Mouse (Mus musculus) heart, postnatal 36 days (tissue): ENCODE data around the gene Slc25a4. TPM values are rescaled to one million over a fixed set of nuclear protein-coding genes. Genes with fewer than 3 reads are reported as not detected.

ENCODE experiments used
- DNase-seq, 2 experiments: peaks; one replicate each; pipeline ENCODE4 v3.0.0; 2021 to 2022
- intact Hi-C: fragments of 180-260 bp; cut with DNase I; formaldehyde crosslinking; loops from one replicate; pipeline ENCODE4 v1.15.1; 2025
- microRNA-seq, 2 experiments: library from miRNA; unstranded; fragments of <30 nt; microRNA quantifications; one replicate each; pipeline ENCODE4 v1.2.0; 2021; ENCODE audit warnings: borderline number of aligned reads in 2 of 2
- total RNA-seq, 2 experiments: library from RNA; stranded (reverse); gene quantifications; 2 replicates each; pipeline ENCODE4 v1.2.3; 2021

Slc25a4 gene
- total RNA-seq, 2 experiments from 2014 or later: 5,098 to 5,396 TPM

DNA sequence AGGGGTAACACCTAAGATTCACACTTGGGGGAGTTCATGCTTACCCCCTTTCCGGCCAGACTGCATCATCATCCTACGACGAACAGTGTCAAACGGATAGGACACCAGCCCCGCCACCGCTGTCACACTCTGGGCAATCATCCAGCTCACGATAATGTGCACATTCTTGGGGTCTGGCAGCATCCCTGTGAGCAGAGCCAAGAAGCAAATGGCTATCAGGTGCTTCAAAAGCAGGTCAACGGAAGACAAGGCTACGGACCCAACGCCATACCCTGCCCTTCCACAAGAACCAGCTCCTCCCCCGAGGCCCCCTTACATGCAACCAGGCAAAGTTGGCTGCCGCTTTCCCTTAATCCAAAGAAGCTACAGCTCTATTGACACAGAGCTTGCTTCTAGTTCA, 2.7 kb downstream of the Slc25a4 start:
- intact Hi-C loops: no loop called here
- DNase-seq: peak; percentile 64 to 71

DNA sequence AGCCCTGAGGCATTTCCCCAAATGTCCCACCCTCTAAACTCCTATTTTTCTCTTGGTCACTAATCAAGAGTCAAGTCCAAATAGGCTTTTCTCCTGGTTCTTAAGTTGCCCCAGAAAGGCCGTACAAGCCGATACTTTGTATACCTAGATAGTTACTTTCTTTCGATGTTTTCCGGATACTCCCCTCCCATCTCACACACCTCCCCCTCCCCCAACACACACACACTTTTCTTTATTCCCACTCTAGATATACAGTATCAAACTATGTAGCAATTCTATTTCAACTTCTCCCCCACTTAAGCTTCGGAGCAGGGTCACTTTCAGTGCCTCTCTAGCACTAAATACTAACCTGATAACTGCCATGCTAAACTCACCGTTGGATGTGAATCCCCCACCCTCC, 5.0 kb downstream of the Slc25a4 start:
- no peak for DNase-seq
- intact Hi-C loops: no loop called here

DNA sequence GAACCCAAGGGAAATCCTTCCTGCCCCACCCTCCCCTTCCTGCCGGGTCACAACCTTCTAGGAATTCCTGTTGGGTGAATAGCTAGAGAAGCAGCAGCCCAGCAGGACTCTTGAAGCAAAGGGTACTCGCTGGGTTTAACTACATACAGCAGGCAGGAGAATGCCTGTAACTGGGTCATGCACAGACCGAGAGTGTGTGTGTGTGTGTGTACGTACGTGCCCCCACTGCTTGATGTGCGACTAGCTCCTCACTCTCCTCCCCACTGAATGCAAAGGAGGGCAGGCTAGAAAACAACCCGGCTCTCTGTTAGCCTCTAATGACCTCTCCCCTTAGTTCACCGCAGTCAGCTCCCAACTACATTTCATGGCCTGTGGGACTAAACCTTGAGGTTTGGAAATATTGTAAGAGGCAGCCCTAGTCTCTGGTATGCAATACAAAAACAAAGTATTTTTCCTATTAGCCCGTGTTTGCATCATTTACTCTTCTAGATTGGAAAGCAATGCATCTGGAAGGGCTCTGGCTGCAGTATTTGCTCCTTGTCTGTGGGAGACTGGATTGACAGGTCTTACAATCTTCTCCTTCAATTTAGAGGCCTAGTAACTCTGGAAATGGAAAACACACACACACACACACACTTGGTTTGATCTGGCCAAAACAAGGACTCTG, 6.0 kb downstream of the Slc25a4 start:
- intact Hi-C loops: no loop called here
- no peak for DNase-seq

DNA sequence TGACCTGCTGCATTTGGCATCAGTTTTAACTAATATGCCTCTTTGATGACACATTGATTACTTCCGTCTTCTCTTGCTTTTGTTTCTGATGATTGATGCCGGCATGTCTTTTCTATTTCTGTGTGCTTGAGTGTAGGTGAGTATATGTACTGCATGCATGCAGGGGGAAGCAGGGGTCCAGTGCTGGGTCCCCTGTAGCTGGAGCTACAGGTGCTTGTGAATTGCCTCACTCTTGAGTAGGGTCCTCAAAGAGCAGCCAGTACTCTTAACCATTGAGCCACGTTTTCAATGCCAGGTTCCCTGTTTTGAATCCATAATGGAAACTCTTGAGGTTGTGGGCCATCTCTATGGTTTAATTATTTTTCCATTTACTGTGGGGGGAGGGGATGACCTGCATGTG, 6.8 kb downstream of the Slc25a4 start:
- intact Hi-C loops: no loop called here
- peak in 1 of 2 experiments; percentile 43 for DNase-seq

DNA sequence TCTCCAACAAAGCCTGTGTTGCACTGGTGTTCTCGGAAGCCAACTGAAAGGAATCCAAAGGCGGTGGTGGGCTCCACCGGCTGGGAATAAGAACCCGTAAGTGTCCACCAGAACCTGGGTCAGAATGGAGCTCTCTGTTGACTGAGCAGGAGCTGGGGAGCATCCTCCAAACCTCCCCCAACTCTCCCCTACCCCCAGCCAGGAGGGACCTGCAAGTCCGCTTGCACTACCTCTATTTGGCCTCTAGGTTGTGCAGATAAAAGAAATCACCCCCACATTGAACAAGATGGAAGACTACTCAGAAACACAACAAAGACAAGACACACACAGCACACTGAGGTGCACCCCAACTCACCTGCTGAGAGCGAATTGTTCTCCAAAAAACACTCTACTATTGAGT, 8.7 kb downstream of the Slc25a4 start:
- intact Hi-C loops: no loop called here
- DNase-seq: no peak

DNA sequence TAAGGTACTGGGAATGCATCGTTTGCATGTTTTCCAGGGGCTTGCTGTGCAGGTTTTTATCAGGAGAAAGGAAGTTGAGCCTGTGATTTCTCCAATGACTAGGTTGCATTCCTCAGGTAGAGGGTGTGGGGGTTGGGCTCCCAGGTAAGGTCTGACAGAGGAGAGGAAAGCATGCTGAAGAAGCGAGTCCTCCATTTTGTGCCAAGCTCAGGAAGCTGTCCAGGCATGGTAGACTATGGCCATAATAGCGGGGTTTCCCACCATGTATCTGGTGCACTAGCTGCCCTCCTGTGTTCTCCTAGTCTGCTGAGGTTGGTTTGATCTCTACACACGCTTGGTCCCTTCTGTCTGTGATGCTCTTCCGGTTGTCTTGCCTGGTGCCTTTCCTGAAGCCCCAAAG, 13.4 kb downstream of the Slc25a4 start:
- intact Hi-C loops: no loop called here
- no peak for DNase-seq

DNA sequence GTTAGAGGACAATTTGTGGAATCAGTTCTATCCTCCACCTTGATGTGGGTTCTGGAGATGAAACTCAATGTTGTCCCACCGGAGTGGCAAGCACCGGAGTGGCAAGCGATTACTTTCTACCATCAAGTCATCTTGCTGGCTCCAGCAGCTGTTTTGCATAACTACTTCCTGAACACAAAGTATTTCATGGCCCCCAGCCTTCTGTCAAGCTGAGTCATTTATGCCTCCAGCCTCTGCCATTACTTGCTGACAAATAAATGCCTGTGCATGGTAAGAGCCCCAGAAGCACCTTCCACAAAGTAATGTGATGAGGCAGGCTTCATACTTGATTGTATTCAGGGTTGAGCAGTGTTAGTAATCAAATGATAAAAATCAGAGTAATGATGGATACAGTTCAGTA, 14.2 kb downstream of the Slc25a4 start:
- intact Hi-C loops: no loop called here
- no peak for DNase-seq

DNA sequence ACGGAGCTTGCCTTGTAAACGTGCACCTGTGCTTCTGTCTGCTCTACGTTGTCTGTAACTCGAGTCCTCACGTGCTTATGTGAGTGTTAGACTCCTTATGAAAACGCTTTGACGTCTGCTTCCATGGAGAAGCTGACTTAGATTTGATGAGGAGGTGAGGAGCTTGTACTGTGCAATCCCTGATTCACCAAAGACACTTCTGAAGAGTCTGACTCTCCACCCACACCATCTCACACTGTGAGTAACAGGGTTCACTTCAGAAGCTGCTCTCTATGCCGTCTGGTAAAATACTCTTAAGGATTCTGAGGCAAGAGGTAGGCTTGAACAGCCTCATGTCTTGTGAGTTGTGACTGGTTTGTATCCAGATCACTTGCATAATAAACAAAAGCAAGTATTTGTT, 18.0 kb downstream of the Slc25a4 start:
- DNase-seq: no peak
- intact Hi-C loops: no loop called here

DNA sequence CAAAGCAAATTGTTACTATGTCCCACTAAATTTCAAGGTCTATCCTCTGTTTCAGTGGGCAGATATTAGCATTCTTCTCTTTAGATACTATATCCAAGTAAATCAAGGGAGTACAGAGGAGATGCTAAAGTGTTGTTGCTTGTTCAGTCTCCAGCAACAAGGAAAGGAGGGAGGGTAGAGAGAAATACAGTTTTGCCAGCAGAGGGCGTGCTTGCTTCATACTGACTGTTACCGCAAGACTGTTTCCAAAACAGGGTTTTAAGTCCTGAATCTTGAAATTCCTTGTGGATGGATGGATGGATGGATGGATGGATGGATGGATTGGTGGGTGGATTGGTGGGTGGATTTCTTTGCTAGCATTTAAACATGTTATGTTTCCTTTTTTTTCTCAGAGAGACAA, 25.7 kb downstream of the Slc25a4 start:
- DNase-seq: peak; percentile 65 to 67
- intact Hi-C loops: loop anchor here (1.0 to 10.0 kb wide), 4 partner anchors 21 to 359 kb away; no protein-coding TSS in a partner anchor

DNA sequence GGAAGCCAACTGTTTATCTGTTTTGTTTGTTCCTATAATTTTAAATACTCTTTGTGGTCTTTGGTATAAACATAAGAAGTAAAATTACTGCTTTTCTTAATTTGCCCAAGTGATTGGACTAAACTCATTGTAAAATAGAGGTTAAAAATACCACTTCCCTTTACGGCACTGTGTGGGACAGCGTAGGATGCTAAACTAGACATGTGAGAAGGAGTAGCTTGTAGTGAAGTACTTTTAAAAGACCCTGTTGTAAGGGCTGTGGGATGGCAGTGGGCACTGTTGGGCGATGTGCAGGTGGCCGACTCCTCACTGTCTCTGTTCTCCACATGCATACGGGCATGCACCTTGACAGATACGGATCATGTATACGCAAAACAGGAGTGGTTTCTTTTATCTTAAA, 30.9 kb downstream of the Slc25a4 start:
- intact Hi-C loops: loop anchor here (5.0 to 10.0 kb wide), 2 partner anchors 102 to 365 kb away; no protein-coding TSS in a partner anchor

DNA sequence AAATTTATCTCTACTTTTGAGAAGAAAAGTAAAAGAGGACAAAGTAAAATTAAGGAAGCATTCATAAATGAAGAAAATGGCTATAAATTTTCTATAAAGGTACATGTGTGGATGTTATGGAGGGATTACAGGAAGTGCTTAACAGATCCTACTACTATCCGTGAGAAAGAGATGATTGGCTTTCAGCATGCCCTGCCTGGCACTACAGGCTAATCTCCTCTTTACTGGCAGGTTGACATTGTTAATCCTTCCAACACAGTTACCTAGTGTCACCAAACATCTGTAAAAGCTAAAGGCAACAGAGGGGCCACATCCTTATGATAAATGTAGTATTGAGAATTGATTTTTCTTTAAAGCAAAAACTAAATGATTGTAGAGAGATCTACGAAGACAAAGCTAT, 37.4 kb downstream of the Slc25a4 start:
- intact Hi-C loops: no loop called here
- no peak for DNase-seq

More for the DNA sequence above, 30.9 kb downstream of the Slc25a4 start:
- no peak for DNase-seq

DNA sequence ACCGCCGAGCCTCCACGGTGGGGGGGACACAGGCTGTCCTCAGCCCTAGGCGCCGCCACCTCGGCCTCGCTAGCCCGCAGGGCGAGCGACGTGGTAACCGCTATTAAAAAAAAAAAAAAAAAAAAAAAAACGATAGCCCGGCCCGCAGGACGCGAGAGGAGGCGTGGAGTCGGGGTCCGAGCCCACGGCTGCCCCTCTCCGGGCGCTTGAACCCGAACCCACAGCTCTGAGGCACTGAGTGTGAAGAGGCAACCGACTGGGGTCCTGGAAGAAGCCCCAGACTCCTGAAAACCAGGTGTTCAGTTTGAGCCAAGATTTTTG, 47.3 kb downstream of the Slc25a4 start:
- intact Hi-C loops: loop anchor here (2.0 to 5.0 kb wide), 2 partner anchors 21 to 112 kb away; no protein-coding TSS in a partner anchor
- no peak for DNase-seq

DNA sequence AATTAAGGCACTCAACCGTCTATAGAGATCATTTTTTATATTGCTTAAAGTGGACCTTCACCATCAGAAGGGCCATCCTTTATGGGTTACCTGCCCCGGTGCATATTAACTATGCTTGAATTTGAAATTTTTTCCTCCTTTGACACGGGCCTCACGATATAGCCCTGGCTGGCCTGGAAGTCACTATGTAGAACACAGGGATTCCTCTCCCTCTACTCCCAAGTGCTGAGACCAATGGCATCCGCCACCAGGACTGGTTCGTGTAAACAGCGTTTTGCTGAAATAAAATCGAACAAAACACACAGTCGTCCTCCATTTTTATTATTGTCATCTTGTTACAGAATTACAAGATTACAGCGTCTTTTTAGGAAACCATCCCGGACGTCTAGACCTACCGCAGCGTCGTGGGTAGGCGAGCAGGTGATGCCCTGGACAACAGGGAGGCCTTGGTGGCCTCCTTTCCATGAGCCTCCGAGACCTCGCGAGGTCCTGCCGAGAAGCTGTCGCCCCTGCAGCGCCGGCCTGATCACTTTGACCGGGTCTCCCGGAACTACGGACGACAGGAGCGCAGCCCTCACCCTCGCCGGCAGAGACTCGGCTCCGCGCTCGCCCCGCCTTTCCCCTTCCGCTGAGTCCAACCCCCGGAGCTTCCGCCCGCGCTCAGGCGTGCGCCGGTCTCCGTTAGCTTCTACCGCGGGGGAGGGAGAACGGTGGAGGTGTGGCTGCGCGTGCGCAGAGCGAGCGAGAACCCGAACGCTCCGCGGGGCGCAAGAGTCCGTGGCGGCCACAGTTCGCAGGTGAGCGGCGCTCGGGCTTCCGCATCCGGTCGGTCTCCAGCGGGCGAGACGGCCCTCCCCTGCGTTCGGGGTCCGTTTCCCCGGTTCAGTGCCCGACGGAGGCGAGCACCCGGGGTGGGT, 47.9 kb downstream of the Slc25a4 start:
- intact Hi-C loops: loop anchor here (5.0 kb wide), 1 partner anchor 111 kb away; no protein-coding TSS in a partner anchor
- DNase-seq: peak; percentile 95 to 98

Small RNA genes lying within 50 kb of the gene (microRNA-seq; reads per million reads assigned to microRNA genes)
- gene Gm23812: 0 reads per million in 2 experiments

Other genes starting within 250 kb of the Slc25a4 start
- under 1 TPM; 0.33 to 0.50 TPM for gene 1700029J07Rik, start 236.0 kb downstream of the Slc25a4 start, total RNA-seq
- gene Ufsp2, start 235.8 kb downstream of the Slc25a4 start, total RNA-seq: 10 to 100 TPM; 30.9 to 32.4 TPM
- gene Lrp2bp, start 212.0 kb downstream of the Slc25a4 start, total RNA-seq: under 1 TPM; 0.57 to 0.69 TPM
- gene Ankrd37, start 205.6 kb downstream of the Slc25a4 start, total RNA-seq: 10 to 100 TPM in 1 of 2 experiments, 1 to 10 TPM in 1; 5.3 to 13.4 TPM
- 10 to 100 TPM; 11.2 to 13.3 TPM for gene Cfap97, start 59.5 kb downstream of the Slc25a4 start, total RNA-seq
- gene Snx25, start 59.1 kb downstream of the Slc25a4 start, total RNA-seq: 10 to 100 TPM; 10.5 to 10.8 TPM
- 1 to 10 TPM; 1.4 to 3.9 TPM for gene Helt, start 83.4 kb upstream of the Slc25a4 start, total RNA-seq